Mouse (Mus musculus) intestine, embryonic 16.5 days (tissue): ENCODE data around the gene Gm10382. TPM values are rescaled to one million over a fixed set of nuclear protein-coding genes. Genes with fewer than 3 reads are reported as not detected.
A peak's percentile ranks its signal among the peaks of the same experiment; 100 is the strongest.
"Not testable (repeated sequence)": the region's sequence is repeated elsewhere in the genome, so short reads cannot be mapped to it uniquely, and the experiment has no call there.

Source experiments
- ATAC-seq: fragments of 200-750 bp; cut with Nextera tagmentation; 2 replicates; pipeline ENCODE4 v1.8.0; 2017; ENCODE audit warnings: moderate TSS enrichment, moderate library complexity
- H3K27ac ChIP-seq: fragments of 300-500 bp; sonication (generic); 2 replicates; pipeline ENCODE4 v1.5.1; 2014; ENCODE audit warnings: mild to moderate bottlenecking, low read length
- H3K27me3 ChIP-seq: fragments of 300-500 bp; sonication (generic); replicated peaks from 2 replicates; pipeline ENCODE4 v1.6.1; 2014; ENCODE audit warnings: low read length, control low read depth, mixed read lengths; ENCODE audit not compliant: control insufficient read depth, insufficient read depth
- H3K36me3 ChIP-seq: fragments of 300-500 bp; sonication (generic); 2 replicates; pipeline ENCODE4 v1.6.1; 2014; ENCODE audit warnings: low read length, control low read depth; ENCODE audit not compliant: control insufficient read depth, insufficient read depth
- H3K4me1 ChIP-seq: fragments of 300-500 bp; sonication (generic); 2 replicates; pipeline ENCODE4 v1.6.1; 2014; ENCODE audit warnings: low read length, control low read depth, mixed read lengths; ENCODE audit not compliant: control insufficient read depth, insufficient read depth
- H3K4me2 ChIP-seq: fragments of 300-500 bp; sonication (generic); 2 replicates; pipeline ENCODE4 v1.6.1; 2014; ENCODE audit warnings: low read depth, low read length, control low read depth
- H3K4me3 ChIP-seq: fragments of 300-500 bp; sonication (generic); 2 replicates; pipeline ENCODE4 v1.5.1; 2014; ENCODE audit warnings: mild to moderate bottlenecking, low read length
- H3K9ac ChIP-seq: fragments of 300-500 bp; sonication (generic); 2 replicates; pipeline ENCODE4 v1.6.1; 2014; ENCODE audit warnings: low read depth, low read length
- H3K9me3 ChIP-seq: fragments of 300-500 bp; sonication (generic); 2 replicates; pipeline ENCODE4 v1.6.1; 2016; ENCODE audit warnings: low read length, control low read depth; ENCODE audit not compliant: control insufficient read depth
- WGBS: fragments of 180-500 bp; shearing (Covaris S2); extraction: QIAGEN DNeasy Blood & Tissue Kit; methylation state at CpG from one replicate; pipeline ENCODE4 v1.1.7; 2014; 5-methylcytosine and 5-hydroxymethylcytosine counted together
- polyA plus RNA-seq: library from polyadenylated mRNA; unstranded; fragments of >200 nt; fragmentation: Nextera tagmentation; extraction: Ambion mirVana; gene quantifications from 2 replicates; pipeline ENCODE4 v1.2.1, GENCODE M21; 2015

Gm10382 gene
- polyA plus RNA-seq, 1 experiment from 2014 or later, result 0.24 TPM

- Histone ChIP-seq H3K4me3 (no peak overlapping the region), H3K36me3 (no peaks in the 10 kb centered on the region), H3K9me3 (no peaks in the 10 kb centered on the region), H3K4me1 (peaks cover 29% of the 10 kb centered on the region), H3K27me3 (no peaks in the 10 kb centered on the region), H3K27ac (peak overlapping the region; percentile 99), H3K9ac (0 out of 2 replicates have a peak overlapping the region, but pooled peaks have one; percentile 19), H3K4me2 (no peak overlapping the region)
- WGBS, result 88% methylated on average over 3 of the region's 3 CpGs
- ATAC-seq, result no peak
Observed at GRCm38 (mm10) chr5:125390906-125391477, 1.9 kb downstream of the Gm10382 start.

GRCm38 (mm10) chr5:125391609-125392008, 2.5 kb downstream of the Gm10382 start:
- no peak overlapping the region for H3K9ac ChIP-seq
- H3K9me3 ChIP-seq, result no peaks in the 10 kb centered on the region
- peaks cover 29% of the 10 kb centered on the region for H3K4me1 ChIP-seq
- H3K27ac ChIP-seq, result peak overlapping the region; percentile 99; the same call in 1 of the 2 replicates
- H3K4me2 ChIP-seq, result no peak overlapping the region
- no peak for ATAC-seq
- no peaks in the 10 kb centered on the region for H3K36me3 ChIP-seq
- H3K4me3 ChIP-seq, result no peak overlapping the region
- no peaks in the 10 kb centered on the region for H3K27me3 ChIP-seq
- 62% methylated on average over 5 of the region's 5 CpGs for WGBS

GRCm38 (mm10) chr5:125392176-125392575, 3.1 kb downstream of the Gm10382 start:
- peaks cover 29% of the 10 kb centered on the region for H3K4me1 ChIP-seq
- peak overlapping the region; percentile 99 for H3K27ac ChIP-seq
- WGBS, result 93% methylated on average over 4 of the region's 4 CpGs
- not testable (repeated sequence) for H3K4me3 ChIP-seq, H3K4me2 ChIP-seq, H3K36me3 ChIP-seq, H3K9me3 ChIP-seq, H3K27me3 ChIP-seq, ATAC-seq
- 0 out of 2 replicates have a peak overlapping the region, but pooled peaks have one; percentile 70 for H3K9ac ChIP-seq

- no peak for ATAC-seq
- Histone ChIP-seq H3K4me1 (peaks cover 29% of the 10 kb centered on the region), H3K4me3 (peak overlapping the region; percentile 34), H3K36me3 (no peaks in the 10 kb centered on the region), H3K9me3 (no peaks in the 10 kb centered on the region), H3K27me3 (no peaks in the 10 kb centered on the region), H3K4me2 (peak overlapping the region; percentile 61), H3K9ac (peak overlapping the region; percentile 70), H3K27ac (peak overlapping the region; percentile 99)
- 47% methylated on average over 1 of the region's 1 CpGs for WGBS
Observed at GRCm38 (mm10) chr5:125392618-125392976, 3.5 kb downstream of the Gm10382 start.

GRCm38 (mm10) chr5:125392977-125393621, 4.0 kb downstream of the Gm10382 start:
- Histone ChIP-seq H3K27me3 (no peaks in the 10 kb centered on the region), H3K4me3 (peak overlapping the region; percentile 34), H3K9me3 (no peaks in the 10 kb centered on the region), H3K4me1 (peaks cover 28% of the 10 kb centered on the region), H3K36me3 (no peaks in the 10 kb centered on the region), H3K4me2 (peak overlapping the region; percentile 61), H3K9ac (peak overlapping the region; percentile 70), H3K27ac (peak overlapping the region; percentile 99)
- WGBS, result under 1% methylated on average over 20 of the region's 20 CpGs
- ATAC-seq, result peak; percentile 95

- WGBS, result 5% methylated on average over 21 of the region's 25 CpGs
- Histone ChIP-seq H3K4me2 (peak overlapping the region; percentile 61), H3K9me3 (no peaks in the 10 kb centered on the region), H3K36me3 (no peaks in the 10 kb centered on the region), H3K9ac (peak overlapping the region; percentile 70), H3K27me3 (no peaks in the 10 kb centered on the region), H3K4me3 (peak overlapping the region; percentile 34), H3K4me1 (peaks cover 26% of the 10 kb centered on the region), H3K27ac (peak overlapping the region; percentile 99)
- ATAC-seq, result peak; percentile 24
Observed at GRCm38 (mm10) chr5:125393622-125394603, 4.8 kb downstream of the Gm10382 start.

GRCm38 (mm10) chr5:125395008-125395407, 5.9 kb downstream of the Gm10382 start:
- WGBS, result 43% methylated on average over 3 of the region's 3 CpGs
- H3K4me1 ChIP-seq, result peaks cover 26% of the 10 kb centered on the region
- 0 out of 2 replicates have a peak overlapping the region, but pooled peaks have one; percentile 61 for H3K4me2 ChIP-seq
- no peaks in the 10 kb centered on the region for H3K36me3 ChIP-seq
- no peaks in the 10 kb centered on the region for H3K27me3 ChIP-seq
- no peaks in the 10 kb centered on the region for H3K9me3 ChIP-seq
- peak overlapping the region; percentile 99 for H3K27ac ChIP-seq
- H3K4me3 ChIP-seq, result no peak overlapping the region
- no peak overlapping the region for H3K9ac ChIP-seq
- no peak for ATAC-seq

- H3K9ac ChIP-seq, result no peak overlapping the region
- no peaks in the 10 kb centered on the region for H3K9me3 ChIP-seq
- 54% methylated on average over 7 of the region's 7 CpGs for WGBS
- H3K27ac ChIP-seq, result no peak overlapping the region
- no peak for ATAC-seq
- H3K4me3 ChIP-seq, result no peak overlapping the region
- no peak overlapping the region for H3K4me2 ChIP-seq
- H3K4me1 ChIP-seq, result no peaks in the 10 kb centered on the region; the same call in 1 of the 2 replicates
- no peaks in the 10 kb centered on the region for H3K36me3 ChIP-seq
- H3K27me3 ChIP-seq, result no peaks in the 10 kb centered on the region
Observed at GRCm38 (mm10) chr5:125400903-125401302, 11.8 kb downstream of the Gm10382 start.

- no peak for ATAC-seq
- no peak overlapping the region for H3K4me2 ChIP-seq
- H3K9ac ChIP-seq, result no peak overlapping the region
- H3K9me3 ChIP-seq, result no peaks in the 10 kb centered on the region
- no peaks in the 10 kb centered on the region for H3K27me3 ChIP-seq
- peaks cover 8% of the 10 kb centered on the region for H3K4me1 ChIP-seq
- H3K36me3 ChIP-seq, result no peaks in the 10 kb centered on the region
- 57% methylated on average over 10 of the region's 10 CpGs for WGBS
- H3K4me3 ChIP-seq, result no peak overlapping the region
- no peak overlapping the region for H3K27ac ChIP-seq
Observed at GRCm38 (mm10) chr5:125402476-125402875, 13.4 kb downstream of the Gm10382 start.
